Mouse (Mus musculus): ENCODE data around the gene Qrfp. TPM values are rescaled to one million over a fixed set of nuclear protein-coding genes. Genes with fewer than 3 reads are reported as not detected.
A peak's percentile ranks its signal among the peaks of the same experiment; 100 is the strongest.

Qrfp gene
- polyA plus RNA-seq, 1 experiment from 2014 or later: 0.10 TPM

DNA sequence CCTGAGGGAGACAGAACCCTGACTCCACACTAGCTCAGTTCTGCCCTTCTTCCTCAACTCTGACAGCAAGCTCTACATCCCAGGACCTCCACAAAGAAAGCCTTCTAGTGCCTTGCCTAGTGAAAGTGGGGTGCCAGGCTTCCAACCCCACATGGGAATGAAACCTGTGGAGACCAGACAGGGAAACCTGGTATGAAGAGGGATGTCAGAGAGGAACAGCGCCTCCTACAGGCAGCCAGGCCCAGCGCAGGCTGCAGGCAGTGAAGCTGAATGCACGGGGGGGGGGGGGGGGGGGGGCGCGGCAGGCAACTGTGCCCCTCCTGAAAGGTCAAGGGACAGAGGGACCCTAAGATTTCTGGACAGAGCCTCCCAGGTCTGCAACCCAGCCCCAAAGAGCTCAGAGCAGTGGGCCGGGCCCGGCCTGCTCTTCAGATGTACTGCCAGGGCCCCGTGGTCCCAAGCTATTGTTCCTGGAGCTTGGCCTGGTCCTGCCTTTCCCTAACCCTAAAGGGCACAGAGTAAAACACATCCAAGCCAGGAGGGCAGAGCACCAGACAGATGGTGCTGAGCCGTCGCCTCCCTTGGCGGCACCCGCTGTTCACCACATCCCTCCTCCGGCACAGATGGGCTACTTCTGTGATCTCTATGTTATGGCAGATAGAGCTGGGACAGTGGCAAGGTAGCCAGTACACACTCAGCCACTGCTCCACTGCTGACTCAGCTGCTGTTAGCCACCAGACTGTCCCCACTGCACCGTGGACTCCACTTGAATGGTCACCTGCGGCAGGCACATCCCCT lies 13.8 kb upstream of the Qrfp start:
- H3K4me1 ChIP-seq (replicated peaks; ENCODE audit: control insufficient read depth, insufficient read depth, low read length): peaks cover 4% of the 10 kb centered on the region
- no peak overlapping the region for H3K27ac ChIP-seq (ENCODE audit: low read length)
- no peaks in the 10 kb centered on the region for H3K36me3 ChIP-seq (ENCODE audit: control insufficient read depth, insufficient read depth, low read length)
- H3K9ac ChIP-seq (ENCODE audit: low read length): no peak overlapping the region
- no peak overlapping the region for H3K4me2 ChIP-seq (ENCODE audit: low read depth, low read length)
- peaks cover 17% of the 10 kb centered on the region for H3K27me3 ChIP-seq (ENCODE audit: control insufficient read depth, insufficient read depth, low read depth, low read length)
- no peaks in the 10 kb centered on the region for H3K9me3 ChIP-seq (ENCODE audit: control insufficient read depth, low read length)
- 76% methylated on average over 12 of the region's 15 CpGs for WGBS
- ATAC-seq (ENCODE audit: low read depth): no peak
- H3K4me3 ChIP-seq (ENCODE audit: low read length): no peak overlapping the region

DNA sequence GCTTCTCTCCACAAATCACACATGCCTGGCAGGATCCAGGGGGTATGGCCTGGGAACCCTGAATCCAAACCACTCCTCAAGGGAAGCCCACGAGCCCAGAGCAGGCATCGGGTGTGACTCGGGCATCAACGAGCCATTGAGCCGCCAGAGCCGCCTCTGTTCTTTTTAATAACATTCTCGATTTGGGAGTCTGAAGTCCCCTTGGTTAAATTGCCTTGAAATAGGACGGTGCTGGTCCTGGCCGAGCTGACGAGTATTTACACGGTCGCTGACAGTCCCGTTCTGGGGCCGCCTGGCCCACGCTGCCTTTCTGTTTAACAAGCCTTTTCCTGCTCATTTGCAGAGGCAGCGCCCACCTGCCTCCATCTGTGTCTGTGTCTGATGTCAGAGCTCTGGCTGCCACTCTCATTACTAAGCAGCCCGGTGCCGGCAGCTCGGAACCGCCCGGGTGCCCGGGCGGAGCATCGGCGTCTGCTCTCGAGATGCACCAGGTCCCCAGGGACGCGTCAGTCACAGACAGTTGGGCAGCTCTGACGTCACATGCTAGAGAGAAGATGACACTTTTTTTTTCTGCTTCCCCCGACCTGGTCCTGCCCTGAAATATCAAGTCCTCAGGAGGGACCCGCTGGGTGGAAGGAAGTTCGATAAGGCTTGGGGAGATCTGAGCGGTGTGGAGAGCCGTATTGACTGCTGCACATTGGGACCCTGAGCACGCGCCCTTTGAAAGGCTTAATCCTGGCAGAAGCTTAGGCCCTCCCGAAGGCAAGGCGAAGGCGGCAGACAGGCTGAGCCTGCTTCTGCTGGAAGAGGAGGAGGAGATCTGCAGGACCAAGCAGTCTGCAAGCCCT lies 12.4 kb upstream of the Qrfp start:
- WGBS: 11% methylated on average over 39 of the region's 39 CpGs
- Histone ChIP-seq H3K27me3 (ENCODE audit: control insufficient read depth, insufficient read depth, low read depth, low read length) (peaks cover 17% of the 10 kb centered on the region), H3K4me2 (ENCODE audit: low read depth, low read length) (peak overlapping the region; percentile 45), H3K27ac (ENCODE audit: low read length) (no peak overlapping the region), H3K4me3 (ENCODE audit: low read length) (peak overlapping the region; percentile 14; the same call in 1 of the 2 replicates), H3K36me3 (ENCODE audit: control insufficient read depth, insufficient read depth, low read length) (no peaks in the 10 kb centered on the region), H3K9me3 (ENCODE audit: control insufficient read depth, low read length) (no peaks in the 10 kb centered on the region), H3K9ac (ENCODE audit: low read length) (peak overlapping the region; percentile 27; the same call in 1 of the 2 replicates), H3K4me1 (replicated peaks; ENCODE audit: control insufficient read depth, insufficient read depth, low read length) (peaks cover 4% of the 10 kb centered on the region)
- no peak for ATAC-seq (ENCODE audit: low read depth)

DNA sequence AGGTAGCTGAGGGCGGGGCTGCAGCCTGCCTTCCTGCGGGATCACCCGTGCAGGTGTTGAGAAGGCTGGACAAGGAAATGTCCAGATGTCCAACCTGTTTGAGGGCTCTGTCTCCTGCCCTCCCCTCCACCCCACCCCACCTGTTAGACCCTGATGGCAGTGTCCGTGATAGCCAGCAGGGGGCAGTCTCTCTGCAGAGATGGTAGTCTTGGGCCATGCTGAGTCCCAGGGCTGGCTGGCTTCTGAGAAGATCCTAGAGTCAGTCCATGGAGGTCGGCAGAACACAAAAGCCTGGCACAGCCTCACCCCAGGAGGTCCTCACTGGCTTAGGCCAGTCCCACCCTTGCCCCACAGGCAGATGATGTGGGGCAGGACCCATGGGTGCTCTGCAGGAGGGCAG lies 5.0 kb upstream of the Qrfp start:
- Histone ChIP-seq H3K4me3 (ENCODE audit: low read length) (no peak overlapping the region), H3K27ac (ENCODE audit: low read length) (no peak overlapping the region), H3K27me3 (ENCODE audit: control insufficient read depth, insufficient read depth, low read depth, low read length) (no peaks in the 10 kb centered on the region; the same call in 1 of the 2 replicates), H3K4me1 (replicated peaks; ENCODE audit: control insufficient read depth, insufficient read depth, low read length) (0 out of 2 replicates have a peak, but pooled peaks cover under 1% of the 10 kb centered on the region), H3K9ac (ENCODE audit: low read length) (no peak overlapping the region), H3K4me2 (ENCODE audit: low read depth, low read length) (no peak overlapping the region), H3K36me3 (ENCODE audit: control insufficient read depth, insufficient read depth, low read length) (no peaks in the 10 kb centered on the region), H3K9me3 (ENCODE audit: control insufficient read depth, low read length) (no peaks in the 10 kb centered on the region)
- 15% methylated on average over 5 of the region's 5 CpGs for WGBS
- peak; percentile 42; the same call in 1 of the 2 replicates for ATAC-seq (ENCODE audit: low read depth)

DNA sequence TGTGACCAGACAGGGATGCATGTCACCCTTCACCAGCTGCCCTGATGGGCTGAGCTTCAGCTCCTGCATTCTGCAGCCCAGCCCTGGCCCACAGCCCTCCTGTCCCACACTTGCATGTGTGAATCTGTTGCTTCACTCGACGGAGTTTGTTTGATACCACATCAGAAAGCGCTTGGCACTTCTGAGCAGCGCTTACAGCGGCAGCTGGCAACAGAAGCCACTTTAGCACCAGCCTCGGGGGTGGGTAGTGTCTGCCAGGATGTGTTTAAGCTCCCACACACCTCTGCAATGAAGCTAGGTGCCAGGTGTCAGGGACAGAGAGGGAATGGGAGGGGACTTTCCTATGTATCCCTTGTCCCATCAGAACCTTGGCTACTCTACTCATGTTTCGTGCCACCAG lies 4.3 kb upstream of the Qrfp start:
- H3K4me1 ChIP-seq (replicated peaks; ENCODE audit: control insufficient read depth, insufficient read depth, low read length): 0 out of 2 replicates have a peak, but pooled peaks cover 6% of the 10 kb centered on the region
- WGBS: 71% methylated on average over 7 of the region's 7 CpGs
- H3K36me3 ChIP-seq (ENCODE audit: control insufficient read depth, insufficient read depth, low read length): no peaks in the 10 kb centered on the region

DNA sequence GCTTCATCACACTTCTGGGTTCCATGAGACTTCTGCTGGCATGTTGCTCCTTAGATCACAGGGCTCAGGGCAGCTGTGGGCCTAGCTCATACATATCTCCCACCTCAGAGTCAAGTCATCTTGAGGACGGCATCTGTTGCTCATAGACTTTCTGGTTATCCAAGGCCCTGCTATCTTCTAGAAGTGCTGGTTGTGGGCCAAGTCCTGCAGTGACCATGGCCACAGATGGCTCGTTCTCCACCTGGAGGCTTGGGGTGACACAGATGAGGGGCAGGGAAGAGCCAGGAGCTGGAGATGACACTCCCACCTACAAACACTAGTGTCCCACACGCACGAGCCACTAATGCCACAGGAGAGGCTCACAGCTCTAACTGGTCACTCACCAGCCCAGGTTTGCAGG lies 3.3 kb upstream of the Qrfp start:
- no peak overlapping the region for H3K9ac ChIP-seq (ENCODE audit: low read length)
- H3K4me3 ChIP-seq (ENCODE audit: low read length): no peak overlapping the region
- H3K27ac ChIP-seq (ENCODE audit: low read length): no peak overlapping the region
- no peaks in the 10 kb centered on the region for H3K9me3 ChIP-seq (ENCODE audit: control insufficient read depth, low read length)
- H3K36me3 ChIP-seq (ENCODE audit: control insufficient read depth, insufficient read depth, low read length): no peaks in the 10 kb centered on the region
- ATAC-seq (ENCODE audit: low read depth): no peak
- 69% methylated on average over 4 of the region's 4 CpGs for WGBS
- no peaks in the 10 kb centered on the region for H3K27me3 ChIP-seq (ENCODE audit: control insufficient read depth, insufficient read depth, low read depth, low read length)
- H3K4me1 ChIP-seq (replicated peaks; ENCODE audit: control insufficient read depth, insufficient read depth, low read length): 0 out of 2 replicates have a peak, but pooled peaks cover 8% of the 10 kb centered on the region
- no peak overlapping the region for H3K4me2 ChIP-seq (ENCODE audit: low read depth, low read length)

More for the DNA sequence above, 4.3 kb upstream of the Qrfp start:
- Histone ChIP-seq H3K27me3 (ENCODE audit: control insufficient read depth, insufficient read depth, low read depth, low read length) (no peaks in the 10 kb centered on the region), H3K9me3 (ENCODE audit: control insufficient read depth, low read length) (no peaks in the 10 kb centered on the region), H3K9ac (ENCODE audit: low read length) (no peak overlapping the region), H3K27ac (ENCODE audit: low read length) (no peak overlapping the region), H3K4me2 (ENCODE audit: low read depth, low read length) (no peak overlapping the region), H3K4me3 (ENCODE audit: low read length) (no peak overlapping the region)
- ATAC-seq (ENCODE audit: low read depth): no peak

DNA sequence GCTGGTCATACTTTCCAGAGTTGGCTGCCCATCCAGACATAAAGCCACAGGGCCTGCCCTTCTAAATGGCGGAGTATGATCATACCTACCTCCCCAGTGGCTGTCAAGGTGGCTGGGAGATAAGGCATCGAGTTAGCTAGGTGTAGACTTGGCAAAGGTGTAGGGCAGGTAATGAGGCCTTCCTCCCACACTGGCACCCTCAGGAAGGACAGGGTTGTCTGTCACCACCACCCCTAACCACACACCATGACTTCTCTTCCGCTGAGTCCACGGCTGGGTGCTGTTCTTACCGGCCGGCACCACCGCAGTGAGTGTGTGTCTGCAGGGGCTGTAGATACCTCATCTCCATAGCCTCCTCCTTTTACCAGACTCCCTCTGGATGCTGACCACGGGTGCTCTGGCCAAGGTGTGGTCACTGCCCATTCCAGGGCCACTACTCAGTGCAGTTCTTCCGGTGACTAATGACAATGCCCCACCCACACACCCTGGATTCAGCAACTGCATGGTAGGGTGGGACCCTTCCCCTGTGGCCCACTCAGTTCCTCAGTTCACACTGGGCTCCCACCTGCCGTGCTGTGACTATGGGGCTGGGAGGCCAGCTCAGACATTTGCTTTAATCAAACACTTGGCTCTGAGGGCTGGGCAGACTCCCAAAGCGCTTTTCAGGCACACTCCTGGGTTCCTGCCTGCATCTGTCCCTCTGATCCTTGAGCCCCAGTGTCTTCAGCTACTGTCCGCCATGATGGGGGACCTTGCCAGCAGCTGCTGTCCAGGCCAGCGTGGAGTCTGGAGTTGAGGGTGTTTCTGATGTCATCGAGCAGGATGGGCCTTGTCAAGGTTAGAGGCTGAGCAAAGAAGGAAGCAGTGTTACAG lies 942 bp upstream of the Qrfp start:
- H3K27me3 ChIP-seq (ENCODE audit: control insufficient read depth, insufficient read depth, low read depth, low read length): no peaks in the 10 kb centered on the region
- 0 out of 2 replicates have a peak, but pooled peaks cover 8% of the 10 kb centered on the region for H3K4me1 ChIP-seq (replicated peaks; ENCODE audit: control insufficient read depth, insufficient read depth, low read length)
- H3K4me2 ChIP-seq (ENCODE audit: low read depth, low read length): no peak overlapping the region
- WGBS: 69% methylated on average over 14 of the region's 14 CpGs
- H3K9ac ChIP-seq (ENCODE audit: low read length): no peak overlapping the region
- no peak overlapping the region for H3K27ac ChIP-seq (ENCODE audit: low read length)
- no peak for ATAC-seq (ENCODE audit: low read depth)
- no peaks in the 10 kb centered on the region for H3K9me3 ChIP-seq (ENCODE audit: control insufficient read depth, low read length)
- no peaks in the 10 kb centered on the region for H3K36me3 ChIP-seq (ENCODE audit: control insufficient read depth, insufficient read depth, low read length)
- H3K4me3 ChIP-seq (ENCODE audit: low read length): no peak overlapping the region

DNA sequence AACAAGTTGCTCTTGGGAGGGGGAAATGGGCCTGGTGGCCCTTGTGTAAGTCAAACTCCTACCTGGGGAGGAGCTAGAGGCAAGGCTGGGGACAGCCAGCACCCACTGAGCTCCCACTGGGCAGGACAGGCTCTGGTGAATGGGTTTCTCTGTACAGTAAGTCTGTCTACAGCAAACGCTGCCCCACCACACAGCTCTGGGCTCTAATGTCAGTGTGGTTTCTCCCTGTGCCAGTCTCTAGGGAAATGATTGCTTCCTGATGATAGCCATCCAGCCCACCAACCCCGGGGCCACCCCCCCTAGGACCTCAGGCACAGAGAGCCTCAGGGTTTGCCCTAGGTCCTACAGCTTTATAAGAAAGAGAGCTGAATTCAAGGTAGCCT lies 1.0 kb downstream of the Qrfp start:
- WGBS: 35% methylated on average over 2 of the region's 2 CpGs
- no peak for ATAC-seq (ENCODE audit: low read depth)
- 0 out of 2 replicates have a peak, but pooled peaks cover 8% of the 10 kb centered on the region for H3K4me1 ChIP-seq (replicated peaks; ENCODE audit: control insufficient read depth, insufficient read depth, low read length)

DNA sequence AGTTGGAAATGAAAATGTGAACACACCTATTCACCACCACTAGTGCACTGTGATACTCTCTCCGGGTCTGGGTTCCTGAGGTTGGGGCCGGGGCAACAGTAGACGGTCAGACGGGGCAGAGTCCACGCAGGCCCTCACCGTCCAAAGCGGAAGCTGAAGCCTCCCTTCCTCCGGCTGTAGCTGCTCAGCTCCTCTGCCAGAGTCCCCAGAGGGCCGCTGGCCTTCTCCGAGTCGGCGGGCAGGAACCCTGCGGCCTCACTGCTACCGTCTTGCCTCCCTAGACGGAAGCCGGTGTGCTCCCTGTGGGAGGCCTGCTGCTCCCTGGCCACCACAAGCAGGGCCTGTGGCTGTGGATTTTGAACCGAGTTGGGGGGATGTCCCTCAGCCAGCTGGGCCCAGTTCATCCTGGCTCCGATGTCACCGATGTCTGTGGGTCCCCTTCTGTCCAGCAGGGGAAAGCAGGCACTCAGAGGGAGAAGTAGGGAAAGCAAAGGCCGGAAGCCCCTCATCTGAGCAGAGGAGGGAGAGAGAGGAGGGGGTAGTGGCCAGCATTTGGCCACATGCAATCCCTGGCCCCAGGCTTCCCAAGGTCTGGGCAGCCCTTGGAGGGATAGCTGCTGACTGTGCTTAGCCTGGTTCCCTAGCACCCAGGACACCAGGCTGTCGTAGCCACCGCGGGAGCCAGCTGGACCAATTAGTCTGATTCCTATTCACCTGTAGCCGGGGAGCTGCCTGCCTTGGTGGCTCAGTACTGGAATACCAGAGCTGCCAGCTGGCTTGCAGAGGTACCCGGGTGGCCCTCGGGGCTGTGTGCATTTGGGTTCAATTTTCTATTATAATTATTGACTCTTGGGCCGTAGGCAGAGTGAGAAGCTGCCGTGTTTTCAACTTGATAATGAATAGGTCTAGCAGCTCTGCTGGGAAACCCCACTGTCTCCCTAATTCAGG lies 1.7 kb downstream of the Qrfp start:
- WGBS: 46% methylated on average over 28 of the region's 28 CpGs

More for the DNA sequence above, 1.0 kb downstream of the Qrfp start:
- Histone ChIP-seq H3K4me3 (ENCODE audit: low read length) (no peak overlapping the region), H3K36me3 (ENCODE audit: control insufficient read depth, insufficient read depth, low read length) (peaks cover 2% of the 10 kb centered on the region; the same call in 1 of the 2 replicates), H3K9me3 (ENCODE audit: control insufficient read depth, low read length) (no peaks in the 10 kb centered on the region), H3K9ac (ENCODE audit: low read length) (no peak overlapping the region), H3K27ac (ENCODE audit: low read length) (no peak overlapping the region), H3K27me3 (ENCODE audit: control insufficient read depth, insufficient read depth, low read depth, low read length) (no peaks in the 10 kb centered on the region), H3K4me2 (ENCODE audit: low read depth, low read length) (no peak overlapping the region)

More for the DNA sequence above, 1.7 kb downstream of the Qrfp start:
- Histone ChIP-seq H3K4me2 (ENCODE audit: low read depth, low read length) (no peak overlapping the region), H3K27me3 (ENCODE audit: control insufficient read depth, insufficient read depth, low read depth, low read length) (no peaks in the 10 kb centered on the region), H3K9me3 (ENCODE audit: control insufficient read depth, low read length) (no peaks in the 10 kb centered on the region), H3K36me3 (ENCODE audit: control insufficient read depth, insufficient read depth, low read length) (peaks cover 8% of the 10 kb centered on the region), H3K27ac (ENCODE audit: low read length) (no peak overlapping the region), H3K4me3 (ENCODE audit: low read length) (no peak overlapping the region), H3K9ac (ENCODE audit: low read length) (no peak overlapping the region), H3K4me1 (replicated peaks; ENCODE audit: control insufficient read depth, insufficient read depth, low read length) (0 out of 2 replicates have a peak, but pooled peaks cover 8% of the 10 kb centered on the region)
- no peak for ATAC-seq (ENCODE audit: low read depth)
